Mouse (Mus musculus): ENCODE measurements at regions not wholly inside any gene's neighbourhood (a gene's known extent, or its start where the extent isn't known, plus 50 kb on each side); places are given as distances from the start of the nearest gene placed in this dataset.

DNA sequence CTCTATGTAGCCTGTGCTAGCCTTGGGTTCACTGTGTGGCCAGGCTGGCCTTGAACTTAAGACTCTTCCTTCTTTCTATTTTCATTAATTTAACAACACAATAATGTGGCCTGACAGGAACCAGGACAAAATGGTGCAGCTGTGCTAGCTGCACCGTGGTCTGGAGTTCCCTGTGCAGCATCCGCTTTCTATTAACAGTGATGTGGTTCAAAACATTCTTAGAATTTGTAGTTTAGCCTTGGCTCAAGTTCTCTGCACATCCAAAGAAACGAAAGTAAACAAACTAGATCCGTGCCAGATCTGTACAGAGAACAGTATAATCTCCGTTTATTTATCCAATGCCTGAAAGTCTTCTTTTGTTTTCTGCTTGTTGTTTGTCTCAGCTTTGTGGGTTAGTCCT lies 88.5 kb downstream of the Irx1 start:
- Histone ChIP-seq H3K36me3 (ENCODE audit: control insufficient read depth, insufficient read depth, low read length) (no peaks in the 10 kb centered on the region), H3K27me3 (replicated peaks; ENCODE audit: control insufficient read depth, insufficient read depth, low read length) (no peaks in the 10 kb centered on the region), H3K27ac (ENCODE audit: insufficient read depth, low read depth, low read length) (no peak overlapping the region), H3K4me1 (ENCODE audit: control insufficient read depth, insufficient read depth, low read length) (no peaks in the 10 kb centered on the region), H3K4me3 (ENCODE audit: insufficient read depth, low read depth, low read length) (no peak overlapping the region)
- TF ChIP-seq POLR2A (IDR thresholded peaks at IDR 0.05; ENCODE audit: low read depth, low read length), result no peak
- DNase-seq, result no peak
- WGBS, result 66% methylated on average over 5 of the region's 5 CpGs

DNA sequence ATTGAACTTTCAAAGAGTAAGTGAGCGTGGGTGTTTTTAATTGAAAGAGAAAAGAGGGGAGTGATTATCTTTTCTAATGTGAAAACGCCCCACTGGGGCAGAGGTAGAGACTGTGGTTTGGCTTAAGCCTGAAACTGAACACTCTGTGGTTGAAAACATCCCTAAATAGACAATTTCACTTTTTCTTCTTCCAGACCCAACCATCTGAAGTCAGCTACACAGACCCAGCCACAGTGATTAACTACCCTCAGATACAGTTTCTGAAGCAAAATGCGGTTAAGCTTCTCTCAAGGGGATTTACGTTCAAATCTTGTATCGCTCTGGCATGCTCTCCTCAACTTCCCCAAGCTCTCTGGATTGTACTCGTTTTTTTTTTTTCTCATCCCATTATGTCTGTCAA lies 94.8 kb downstream of the Irx1 start:
- Histone ChIP-seq H3K36me3 (ENCODE audit: control insufficient read depth, insufficient read depth, low read length) (no peaks in the 10 kb centered on the region), H3K27ac (ENCODE audit: insufficient read depth, low read depth, low read length) (no peak overlapping the region), H3K4me1 (ENCODE audit: control insufficient read depth, insufficient read depth, low read length) (no peaks in the 10 kb centered on the region), H3K27me3 (replicated peaks; ENCODE audit: control insufficient read depth, insufficient read depth, low read length) (no peaks in the 10 kb centered on the region), H3K4me3 (ENCODE audit: insufficient read depth, low read depth, low read length) (no peak overlapping the region)
- WGBS, result 70% methylated on average over 6 of the region's 6 CpGs
- no peak for DNase-seq
- no peak for TF ChIP-seq POLR2A (IDR thresholded peaks at IDR 0.05; ENCODE audit: low read depth, low read length)
- TF ChIP-seq CTCF (conservative IDR thresholded peaks at IDR 0.05; ENCODE audit: insufficient read depth, insufficient read length, low read depth, low read length), result no peak

DNA sequence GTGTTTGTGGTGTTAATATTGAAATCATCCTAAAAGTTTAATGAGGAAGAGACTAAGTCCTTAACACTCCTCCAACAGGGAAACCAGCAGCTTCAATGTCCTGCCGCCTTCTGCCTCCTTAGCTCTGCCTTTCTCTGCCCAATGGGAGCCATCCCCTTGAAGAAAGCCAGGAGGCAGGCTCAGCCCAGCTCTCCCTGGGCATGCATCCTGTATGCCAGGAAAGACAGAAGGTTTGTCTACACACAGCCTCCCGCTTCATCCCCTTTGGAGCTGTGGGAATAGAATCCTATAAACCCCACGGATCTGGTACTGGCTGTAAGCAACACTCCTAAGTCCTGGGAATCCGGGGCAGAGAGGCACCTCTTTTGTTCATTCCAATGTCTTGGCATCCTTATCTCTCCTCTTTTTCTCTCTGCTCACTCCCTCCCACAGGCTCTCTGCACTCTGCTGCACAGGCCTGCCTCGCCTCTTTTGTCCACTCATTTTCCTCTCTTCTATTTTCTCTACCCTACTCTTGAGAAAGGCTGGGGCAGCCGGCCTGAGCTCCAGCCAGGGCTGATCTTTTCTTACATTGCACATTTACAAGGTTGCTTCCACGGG lies 110.0 kb downstream of the Irx1 start:
- no peak overlapping the region for H3K4me3 ChIP-seq (ENCODE audit: insufficient read depth, low read depth, low read length)
- no peaks in the 10 kb centered on the region for H3K36me3 ChIP-seq (ENCODE audit: control insufficient read depth, insufficient read depth, low read length)
- H3K27ac ChIP-seq (ENCODE audit: insufficient read depth, low read depth, low read length), result no peak overlapping the region
- H3K4me1 ChIP-seq (ENCODE audit: control insufficient read depth, insufficient read depth, low read length), result no peaks in the 10 kb centered on the region
- no peak for DNase-seq
- TF ChIP-seq CTCF (conservative IDR thresholded peaks at IDR 0.05; ENCODE audit: insufficient read depth, insufficient read length, low read depth, low read length), result no peak
- no peak for TF ChIP-seq POLR2A (IDR thresholded peaks at IDR 0.05; ENCODE audit: low read depth, low read length)
- 77% methylated on average over 7 of the region's 7 CpGs for WGBS
- H3K27me3 ChIP-seq (replicated peaks; ENCODE audit: control insufficient read depth, insufficient read depth, low read length), result no peaks in the 10 kb centered on the region

- Histone ChIP-seq H3K4me1 (ENCODE audit: control insufficient read depth, insufficient read depth, low read length) (no peaks in the 10 kb centered on the region), H3K27me3 (replicated peaks; ENCODE audit: control insufficient read depth, insufficient read depth, low read length) (no peaks in the 10 kb centered on the region), H3K36me3 (ENCODE audit: control insufficient read depth, insufficient read depth, low read length) (no peaks in the 10 kb centered on the region), H3K27ac (ENCODE audit: insufficient read depth, low read depth, low read length) (no peak overlapping the region), H3K4me3 (ENCODE audit: insufficient read depth, low read depth, low read length) (no peak overlapping the region)
- DNase-seq, result no peak
- WGBS, result 77% methylated on average over 16 of the region's 16 CpGs
- TF ChIP-seq CTCF (conservative IDR thresholded peaks at IDR 0.05; ENCODE audit: insufficient read depth, insufficient read length, low read depth, low read length) (no peak), POLR2A (IDR thresholded peaks at IDR 0.05; ENCODE audit: low read depth, low read length) (no peak)
Observed at GRCm38 (mm10) chr13:71804032-71804958, 159.2 kb downstream of the Irx1 start.

- Histone ChIP-seq H3K4me3 (ENCODE audit: insufficient read depth, low read depth, low read length) (no peak overlapping the region), H3K36me3 (ENCODE audit: control insufficient read depth, insufficient read depth, low read length) (no peaks in the 10 kb centered on the region), H3K4me1 (ENCODE audit: control insufficient read depth, insufficient read depth, low read length) (no peaks in the 10 kb centered on the region; the same call in 1 of the 2 replicates), H3K27ac (ENCODE audit: insufficient read depth, low read depth, low read length) (peak overlapping the region; percentile 92), H3K27me3 (replicated peaks; ENCODE audit: control insufficient read depth, insufficient read depth, low read length) (no peaks in the 10 kb centered on the region)
- TF ChIP-seq CTCF (conservative IDR thresholded peaks at IDR 0.05; ENCODE audit: insufficient read depth, insufficient read length, low read depth, low read length), result no peak
- TF ChIP-seq POLR2A (IDR thresholded peaks at IDR 0.05; ENCODE audit: low read depth, low read length), result no peak
- DNase-seq, result peak; percentile 74
- WGBS, result 39% methylated on average over 6 of the region's 6 CpGs
Observed at GRCm38 (mm10) chr13:71798288-71798687, 165.2 kb downstream of the Irx1 start.

DNA sequence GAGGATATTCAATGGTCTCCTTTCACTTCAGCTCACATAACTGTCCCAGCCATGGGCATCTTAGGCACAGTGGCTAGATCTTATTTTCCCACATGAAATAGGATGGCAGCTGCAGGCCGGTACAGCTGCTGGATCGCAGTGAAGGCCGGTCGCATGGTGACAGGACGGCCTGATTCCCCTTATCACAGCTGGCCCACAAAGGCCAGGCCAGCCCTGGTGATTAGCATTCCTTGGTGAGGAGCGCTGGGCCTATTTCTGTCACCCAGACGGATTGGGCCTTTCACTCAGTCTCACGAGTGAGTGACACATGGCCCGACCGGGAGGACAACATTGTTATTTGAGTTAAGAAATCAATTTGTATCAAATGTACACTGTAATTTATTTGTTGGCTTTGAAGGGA lies 178.8 kb downstream of the Irx1 start:
- Histone ChIP-seq H3K4me1 (ENCODE audit: control insufficient read depth, insufficient read depth, low read length) (no peaks in the 10 kb centered on the region), H3K27me3 (replicated peaks; ENCODE audit: control insufficient read depth, insufficient read depth, low read length) (no peaks in the 10 kb centered on the region), H3K4me3 (ENCODE audit: insufficient read depth, low read depth, low read length) (no peak overlapping the region), H3K27ac (ENCODE audit: insufficient read depth, low read depth, low read length) (no peak overlapping the region), H3K36me3 (ENCODE audit: control insufficient read depth, insufficient read depth, low read length) (no peaks in the 10 kb centered on the region)
- no peak for DNase-seq
- TF ChIP-seq CTCF (conservative IDR thresholded peaks at IDR 0.05; ENCODE audit: insufficient read depth, insufficient read length, low read depth, low read length) (no peak), POLR2A (IDR thresholded peaks at IDR 0.05; ENCODE audit: low read depth, low read length) (no peak)
- WGBS, result 63% methylated on average over 10 of the region's 10 CpGs
